Mouse (Mus musculus): ENCODE data around the gene Nipbl.
A peak's percentile ranks its signal among the peaks of the same experiment; 100 is the strongest.

The Nipbl gene

DNA sequence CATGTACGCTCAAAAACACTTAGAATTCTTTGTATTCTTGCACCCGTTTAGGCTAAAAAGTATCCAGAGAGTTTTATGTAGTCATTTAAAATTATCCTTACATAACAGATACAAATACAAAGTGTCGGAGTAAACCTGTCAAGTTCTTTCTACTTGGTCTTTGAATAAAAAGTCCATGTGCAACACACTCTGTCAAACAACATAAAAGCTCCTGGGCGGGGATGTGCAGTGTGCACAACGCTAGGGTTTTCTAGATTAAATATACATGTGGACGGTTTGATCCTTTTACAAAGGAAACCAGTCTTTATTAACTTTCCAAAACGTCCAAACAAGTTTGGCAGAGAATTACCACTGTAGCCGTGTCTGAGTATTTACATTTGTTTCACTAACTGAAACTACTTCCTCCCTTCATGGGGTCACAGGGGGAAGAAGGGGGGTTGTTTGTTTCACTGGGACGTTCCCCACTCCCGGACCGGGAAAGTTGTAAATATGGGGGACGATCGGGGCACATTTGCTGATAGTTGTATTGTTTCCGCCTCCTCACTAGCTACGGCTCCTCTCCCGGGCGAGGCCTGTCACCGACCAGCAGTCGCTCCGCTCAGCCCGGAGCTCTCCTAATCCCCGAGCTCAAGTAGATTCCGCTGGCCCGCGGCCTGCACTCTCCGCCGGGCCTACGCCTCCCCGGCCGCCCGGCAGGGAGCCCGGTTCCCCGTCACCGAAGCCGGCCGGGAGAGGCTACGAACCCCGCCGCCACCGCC, 916 bp downstream of the Nipbl start:
- Histone ChIP-seq H3K36me3 (ENCODE audit: control insufficient read depth, insufficient read depth, low read length, poor library complexity, severe bottlenecking) (no peaks in the 10 kb centered on the region), H3K27me3 (ENCODE audit: control insufficient read depth, insufficient read depth, low read length, poor library complexity, severe bottlenecking) (no peaks in the 10 kb centered on the region)
- peak; percentile 76 for DNase-seq (ENCODE audit: low read depth, low spot score)

DNA sequence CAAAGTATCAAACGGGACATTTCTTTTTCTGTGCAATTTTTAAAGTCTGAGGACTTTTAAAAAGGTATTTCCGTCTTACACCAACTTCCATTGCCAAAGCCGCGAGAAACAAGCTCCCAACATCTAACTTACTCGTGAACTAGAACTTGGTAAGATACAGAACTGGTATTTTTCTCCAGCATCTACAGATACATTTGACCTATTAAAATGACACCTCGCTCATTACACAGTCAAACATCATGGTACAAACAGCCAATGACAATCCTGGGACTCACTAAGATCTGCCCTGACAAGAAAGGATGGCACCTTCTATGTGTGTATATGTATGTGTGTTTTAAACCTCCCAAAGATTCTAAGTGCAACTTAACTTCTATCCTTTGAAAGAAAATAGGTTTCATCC, 1.5 kb downstream of the Nipbl start:
- peak; percentile 72 for DNase-seq (ENCODE audit: low read depth, low spot score)

DNA sequence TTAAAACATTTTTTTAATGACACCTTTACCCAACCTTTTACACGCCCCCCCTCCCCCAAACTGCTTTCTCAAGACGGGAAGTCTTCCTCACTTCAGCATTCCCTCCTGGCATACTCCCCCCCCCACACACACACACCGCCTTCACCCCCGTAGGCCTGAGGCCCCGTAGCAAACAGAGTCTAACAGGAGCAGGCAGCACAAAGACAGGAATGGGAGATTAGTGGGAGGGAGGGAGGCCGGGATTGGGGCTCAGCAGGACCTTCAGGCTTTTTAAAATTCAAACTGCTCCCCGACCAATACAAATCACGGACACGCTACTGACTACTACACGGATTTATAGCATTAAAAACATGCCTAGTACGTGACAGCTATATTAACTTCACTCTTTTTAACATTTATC, 2.1 kb downstream of the Nipbl start:
- no peak for DNase-seq (ENCODE audit: low read depth, low spot score)
- Histone ChIP-seq H3K36me3 (ENCODE audit: control insufficient read depth, insufficient read depth, low read length, poor library complexity, severe bottlenecking) (no peaks in the 10 kb centered on the region), H3K27me3 (ENCODE audit: control insufficient read depth, insufficient read depth, low read length, poor library complexity, severe bottlenecking) (no peaks in the 10 kb centered on the region)

More for the DNA sequence above, 1.5 kb downstream of the Nipbl start:
- Histone ChIP-seq H3K27me3 (ENCODE audit: control insufficient read depth, insufficient read depth, low read length, poor library complexity, severe bottlenecking) (no peaks in the 10 kb centered on the region), H3K36me3 (ENCODE audit: control insufficient read depth, insufficient read depth, low read length, poor library complexity, severe bottlenecking) (no peaks in the 10 kb centered on the region)

DNA sequence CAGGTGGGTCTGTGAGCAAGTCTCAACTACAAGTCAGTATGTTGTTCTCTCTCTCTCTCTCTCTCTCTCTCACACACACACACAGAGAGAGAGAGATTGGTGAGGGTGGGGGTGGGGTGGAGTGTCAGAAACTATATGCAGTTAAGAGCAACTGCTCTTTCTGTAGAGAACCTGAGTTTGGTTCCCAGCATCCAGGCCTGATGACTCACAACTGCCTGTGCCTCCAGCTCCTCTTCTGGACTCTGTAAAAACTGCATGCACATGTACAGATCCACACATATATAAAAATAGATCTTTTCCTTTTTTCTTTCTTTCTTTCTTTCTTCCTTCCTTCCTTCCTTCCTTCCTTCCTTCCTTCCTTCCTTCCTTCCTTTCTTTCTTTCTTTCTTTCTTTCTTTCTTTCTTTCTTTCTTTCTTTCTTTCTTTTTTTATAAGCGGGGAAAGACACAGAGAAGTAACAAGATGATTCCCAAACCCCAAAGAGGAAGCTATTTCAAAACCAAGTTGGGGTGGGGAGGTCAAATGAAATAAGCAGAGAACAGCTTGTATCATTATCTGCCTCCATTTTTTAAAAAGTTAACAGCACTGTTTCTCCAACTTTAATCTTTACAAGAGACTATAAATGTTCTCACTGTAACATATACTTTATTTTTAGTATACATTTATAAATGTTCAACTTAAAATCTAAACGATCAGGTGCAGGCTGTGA, 10.9 kb downstream of the Nipbl start:
- DNase-seq (ENCODE audit: low read depth, low spot score): peak; percentile 22
- H3K36me3 ChIP-seq (ENCODE audit: control insufficient read depth, insufficient read depth, low read length, poor library complexity, severe bottlenecking): no peaks in the 10 kb centered on the region
- H3K27me3 ChIP-seq (ENCODE audit: control insufficient read depth, insufficient read depth, low read length, poor library complexity, severe bottlenecking): no peaks in the 10 kb centered on the region

GRCm38 (mm10) chr15:8432534-8432933, 11.7 kb downstream of the Nipbl start:
- Histone ChIP-seq H3K36me3 (ENCODE audit: control insufficient read depth, insufficient read depth, low read length, poor library complexity, severe bottlenecking) (no peaks in the 10 kb centered on the region), H3K27me3 (ENCODE audit: control insufficient read depth, insufficient read depth, low read length, poor library complexity, severe bottlenecking) (no peaks in the 10 kb centered on the region)
- DNase-seq (ENCODE audit: low read depth, low spot score): no peak

DNA sequence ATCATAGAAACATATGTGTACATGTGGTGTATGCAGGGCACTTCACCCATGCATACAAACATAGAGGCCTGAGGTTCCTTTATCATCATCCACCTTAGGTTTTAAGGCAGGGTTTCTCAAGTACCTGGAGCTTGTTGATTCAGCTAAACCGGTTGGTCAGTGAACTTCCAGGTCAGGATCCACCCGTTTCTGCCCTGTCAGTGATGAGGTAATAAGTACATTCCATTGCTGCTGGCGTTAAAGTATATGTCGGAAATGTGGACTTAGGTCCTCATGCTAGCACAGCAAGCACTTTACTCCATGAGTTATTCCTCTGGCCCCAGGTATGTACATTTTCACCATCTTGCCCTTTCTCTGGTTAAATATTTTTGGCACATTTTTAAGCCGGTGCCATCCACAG, 14.8 kb downstream of the Nipbl start:
- Histone ChIP-seq H3K27me3 (ENCODE audit: control insufficient read depth, insufficient read depth, low read length, poor library complexity, severe bottlenecking) (no peaks in the 10 kb centered on the region), H3K36me3 (ENCODE audit: control insufficient read depth, insufficient read depth, low read length, poor library complexity, severe bottlenecking) (no peaks in the 10 kb centered on the region)
- DNase-seq (ENCODE audit: low read depth, low spot score): no peak

- peak; percentile 41 for DNase-seq (ENCODE audit: low read depth, low spot score)
- Histone ChIP-seq H3K36me3 (ENCODE audit: control insufficient read depth, insufficient read depth, low read length, poor library complexity, severe bottlenecking) (no peaks in the 10 kb centered on the region; the same call in 1 of the 2 replicates), H3K27me3 (ENCODE audit: control insufficient read depth, insufficient read depth, low read length, poor library complexity, severe bottlenecking) (no peaks in the 10 kb centered on the region)
Observed at GRCm38 (mm10) chr15:8420909-8421308, 23.4 kb downstream of the Nipbl start.

GRCm38 (mm10) chr15:8416500-8417138, 27.6 kb downstream of the Nipbl start:
- no peaks in the 10 kb centered on the region for H3K36me3 ChIP-seq (ENCODE audit: control insufficient read depth, insufficient read depth, low read length, poor library complexity, severe bottlenecking)
- DNase-seq (ENCODE audit: low read depth, low spot score): no peak
- H3K27me3 ChIP-seq (ENCODE audit: control insufficient read depth, insufficient read depth, low read length, poor library complexity, severe bottlenecking): no peaks in the 10 kb centered on the region

- DNase-seq (ENCODE audit: low read depth, low spot score): no peak
- Histone ChIP-seq H3K36me3 (ENCODE audit: control insufficient read depth, insufficient read depth, low read length, poor library complexity, severe bottlenecking) (no peaks in the 10 kb centered on the region), H3K27me3 (ENCODE audit: control insufficient read depth, insufficient read depth, low read length, poor library complexity, severe bottlenecking) (no peaks in the 10 kb centered on the region)
Observed at GRCm38 (mm10) chr15:8413356-8413755, 30.9 kb downstream of the Nipbl start.

- Histone ChIP-seq H3K36me3 (ENCODE audit: control insufficient read depth, insufficient read depth, low read length, poor library complexity, severe bottlenecking) (no peaks in the 10 kb centered on the region), H3K27me3 (ENCODE audit: control insufficient read depth, insufficient read depth, low read length, poor library complexity, severe bottlenecking) (no peaks in the 10 kb centered on the region)
- DNase-seq (ENCODE audit: low read depth, low spot score): no peak
Observed at GRCm38 (mm10) chr15:8411873-8412272, 32.4 kb downstream of the Nipbl start.

- Histone ChIP-seq H3K36me3 (ENCODE audit: control insufficient read depth, insufficient read depth, low read length, poor library complexity, severe bottlenecking) (no peaks in the 10 kb centered on the region), H3K27me3 (ENCODE audit: control insufficient read depth, insufficient read depth, low read length, poor library complexity, severe bottlenecking) (no peaks in the 10 kb centered on the region)
- DNase-seq (ENCODE audit: low read depth, low spot score): no peak
Observed at GRCm38 (mm10) chr15:8411168-8411837, 33.0 kb downstream of the Nipbl start.

GRCm38 (mm10) chr15:8407082-8407481, 37.2 kb downstream of the Nipbl start:
- H3K27me3 ChIP-seq (ENCODE audit: control insufficient read depth, insufficient read depth, low read length, poor library complexity, severe bottlenecking): no peaks in the 10 kb centered on the region
- DNase-seq (ENCODE audit: low read depth, low spot score): no peak
- H3K36me3 ChIP-seq (ENCODE audit: control insufficient read depth, insufficient read depth, low read length, poor library complexity, severe bottlenecking): no peaks in the 10 kb centered on the region

- H3K36me3 ChIP-seq (ENCODE audit: control insufficient read depth, insufficient read depth, low read length, poor library complexity, severe bottlenecking): no peaks in the 10 kb centered on the region
- no peaks in the 10 kb centered on the region for H3K27me3 ChIP-seq (ENCODE audit: control insufficient read depth, insufficient read depth, low read length, poor library complexity, severe bottlenecking)
- no peak for DNase-seq (ENCODE audit: low read depth, low spot score)
Observed at GRCm38 (mm10) chr15:8406219-8406618, 38.0 kb downstream of the Nipbl start.

DNA sequence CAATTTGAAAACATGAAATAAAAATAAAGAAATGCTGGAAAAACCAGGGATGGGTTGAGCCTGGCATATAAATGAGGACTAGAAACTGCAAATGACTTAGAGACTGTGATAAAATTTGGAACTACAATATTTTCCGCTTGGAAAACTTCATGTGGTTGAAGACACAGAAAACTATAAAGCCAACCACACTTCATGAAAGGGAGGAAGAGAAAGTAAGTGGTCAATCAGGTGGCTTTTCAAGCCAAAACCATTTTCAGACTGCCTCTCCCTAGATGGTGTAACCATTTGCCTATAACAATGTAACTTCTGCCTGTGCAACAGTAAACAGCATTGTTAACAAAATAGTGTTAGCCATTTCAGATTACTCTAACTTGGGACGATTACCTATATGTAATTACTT, 41.7 kb downstream of the Nipbl start:
- Histone ChIP-seq H3K36me3 (ENCODE audit: control insufficient read depth, insufficient read depth, low read length, poor library complexity, severe bottlenecking) (no peaks in the 10 kb centered on the region), H3K27me3 (ENCODE audit: control insufficient read depth, insufficient read depth, low read length, poor library complexity, severe bottlenecking) (no peaks in the 10 kb centered on the region)
- peak; percentile 27 for DNase-seq (ENCODE audit: low read depth, low spot score)

DNA sequence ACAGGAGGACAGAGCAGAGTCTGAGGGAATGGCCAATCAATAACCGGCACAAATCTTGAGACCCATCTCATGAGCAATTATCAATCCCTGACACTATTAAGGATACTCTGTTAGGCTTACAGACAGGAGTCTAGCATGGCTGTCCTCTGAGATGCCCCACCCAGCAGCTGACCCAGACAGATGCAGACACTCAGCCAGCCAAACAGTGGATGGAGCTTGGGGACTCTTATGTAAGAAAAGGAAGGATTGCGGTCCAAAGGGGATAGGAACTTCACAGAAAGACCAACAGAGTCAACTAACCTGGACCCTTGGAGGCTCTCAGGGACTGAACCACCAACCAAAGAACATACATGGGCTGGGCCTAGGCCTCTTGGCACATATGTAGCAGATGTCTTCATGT, 42.7 kb downstream of the Nipbl start:
- DNase-seq (ENCODE audit: low read depth, low spot score): no peak
- no peaks in the 10 kb centered on the region for H3K36me3 ChIP-seq (ENCODE audit: control insufficient read depth, insufficient read depth, low read length, poor library complexity, severe bottlenecking)
- no peaks in the 10 kb centered on the region for H3K27me3 ChIP-seq (ENCODE audit: control insufficient read depth, insufficient read depth, low read length, poor library complexity, severe bottlenecking)
